Mouse (Mus musculus): ENCODE data around the gene Lrrc29. TPM values are rescaled to one million over a fixed set of nuclear protein-coding genes. Genes with fewer than 3 reads are reported as not detected.
A peak's percentile ranks its signal among the peaks of the same experiment; 100 is the strongest.
"Not testable (repeated sequence)": the region's sequence is repeated elsewhere in the genome, so short reads cannot be mapped to it uniquely, and the experiment has no call there.

Lrrc29 gene
- polyA plus RNA-seq, 1 experiment from 2014 or later: 1.4 TPM

- H3K4me3 ChIP-seq: no peak overlapping the region
- peaks cover 86% of the 10 kb centered on the region for H3K36me3 ChIP-seq
- H3K9me3 ChIP-seq (replicated peaks): no peaks in the 10 kb centered on the region
- no peaks in the 10 kb centered on the region for H3K27me3 ChIP-seq (ENCODE audit: low read depth, poor library complexity, severe bottlenecking)
- H3K4me1 ChIP-seq: peaks cover 25% of the 10 kb centered on the region
- DNase-seq (ENCODE audit: low spot score): no peak
- no peak overlapping the region for H3K27ac ChIP-seq
- 87% methylated on average over 9 of the region's 9 CpGs for WGBS
These were observed 22.2 kb downstream of the Lrrc29 start for GRCm38 (mm10) chr8:105303874-105304273.

GRCm38 (mm10) chr8:105303396-105303795 lies 22.7 kb downstream of the Lrrc29 start:
- H3K4me1 ChIP-seq: peaks cover 30% of the 10 kb centered on the region
- peaks cover 86% of the 10 kb centered on the region for H3K36me3 ChIP-seq
- WGBS: 92% methylated on average over 8 of the region's 8 CpGs
- no peak overlapping the region for H3K4me3 ChIP-seq
- no peaks in the 10 kb centered on the region for H3K9me3 ChIP-seq (replicated peaks)
- H3K27me3 ChIP-seq (ENCODE audit: low read depth, poor library complexity, severe bottlenecking): no peaks in the 10 kb centered on the region
- no peak overlapping the region for H3K27ac ChIP-seq
- DNase-seq (ENCODE audit: low spot score): no peak

GRCm38 (mm10) chr8:105299962-105300361 lies 26.1 kb downstream of the Lrrc29 start:
- H3K36me3 ChIP-seq: peaks cover 65% of the 10 kb centered on the region

GRCm38 (mm10) chr8:105298351-105299252 lies 27.5 kb downstream of the Lrrc29 start:
- Histone ChIP-seq H3K4me3 (peak overlapping the region; percentile 95), H3K27me3 (ENCODE audit: low read depth, poor library complexity, severe bottlenecking) (peaks cover 8% of the 10 kb centered on the region; the same call in 1 of the 2 replicates), H3K4me1 (peaks cover 29% of the 10 kb centered on the region), H3K27ac (peak overlapping the region; percentile 91), H3K36me3 (peaks cover 51% of the 10 kb centered on the region), H3K9me3 (replicated peaks) (no peaks in the 10 kb centered on the region)
- no peak for DNase-seq (ENCODE audit: low spot score)
- WGBS: 65% methylated on average over 18 of the region's 18 CpGs

More at GRCm38 (mm10) chr8:105299962-105300361, 26.1 kb downstream of the Lrrc29 start:
- 97% methylated on average over 8 of the region's 8 CpGs for WGBS
- no peaks in the 10 kb centered on the region for H3K9me3 ChIP-seq (replicated peaks)
- no peak for DNase-seq (ENCODE audit: low spot score)
- H3K4me3 ChIP-seq: no peak overlapping the region
- peaks cover 5% of the 10 kb centered on the region; the same call in 1 of the 2 replicates for H3K27me3 ChIP-seq (ENCODE audit: low read depth, poor library complexity, severe bottlenecking)
- H3K4me1 ChIP-seq: peaks cover 36% of the 10 kb centered on the region
- H3K27ac ChIP-seq: no peak overlapping the region

- peaks cover 42% of the 10 kb centered on the region for H3K36me3 ChIP-seq
- H3K27me3 ChIP-seq (ENCODE audit: low read depth, poor library complexity, severe bottlenecking): peaks cover 18% of the 10 kb centered on the region
- H3K4me3 ChIP-seq: peak within 1 kb of the TSS; percentile 95
- no peaks in the 10 kb centered on the region for H3K9me3 ChIP-seq (replicated peaks)
- DNase-seq (ENCODE audit: low spot score): peak; percentile 99
- WGBS: under 1% methylated on average over 58 of the region's 58 CpGs
- peaks cover 34% of the 10 kb centered on the region for H3K4me1 ChIP-seq
- peak within 1 kb of the TSS; percentile 91 for H3K27ac ChIP-seq
These were observed 28.4 kb downstream of the Lrrc29 start, which contains the start of gene E2f4 for GRCm38 (mm10) chr8:105297511-105298192. Gene E2f4, plus strand, starts transcription at chr8:105297663.

- no peaks in the 10 kb centered on the region for H3K9me3 ChIP-seq (replicated peaks)
- WGBS: 65% methylated on average over 11 of the region's 11 CpGs
- H3K4me1 ChIP-seq: peaks cover 34% of the 10 kb centered on the region
- peak within 1 kb of the TSS; percentile 91; the same call in 1 of the 2 replicates for H3K27ac ChIP-seq
- peaks cover 25% of the 10 kb centered on the region for H3K36me3 ChIP-seq
- H3K4me3 ChIP-seq: peak within 1 kb of the TSS; percentile 95
- peaks cover 21% of the 10 kb centered on the region for H3K27me3 ChIP-seq (ENCODE audit: low read depth, poor library complexity, severe bottlenecking)
- no peak for DNase-seq (ENCODE audit: low spot score)
These were observed 30.0 kb downstream of the Lrrc29 start, which contains the start of gene Exoc3l for GRCm38 (mm10) chr8:105295895-105296573. Gene Exoc3l, minus strand, starts transcription at chr8:105296101.

- H3K4me1 ChIP-seq: peaks cover 40% of the 10 kb centered on the region
- 72% methylated on average over 11 of the region's 11 CpGs for WGBS
- no peak for DNase-seq (ENCODE audit: low spot score)
- H3K27me3 ChIP-seq (ENCODE audit: low read depth, poor library complexity, severe bottlenecking): peaks cover 29% of the 10 kb centered on the region
- peak overlapping the region; percentile 20; the same call in 1 of the 2 replicates for H3K4me3 ChIP-seq
- H3K9me3 ChIP-seq (replicated peaks): no peaks in the 10 kb centered on the region
- H3K36me3 ChIP-seq: peaks cover 18% of the 10 kb centered on the region
- H3K27ac ChIP-seq: no peak overlapping the region
These were observed 30.8 kb downstream of the Lrrc29 start for GRCm38 (mm10) chr8:105295256-105295655.

GRCm38 (mm10) chr8:105294776-105295175 lies 31.3 kb downstream of the Lrrc29 start:
- 66% methylated on average over 9 of the region's 9 CpGs for WGBS
- Histone ChIP-seq H3K4me1 (peaks cover 45% of the 10 kb centered on the region), H3K27me3 (ENCODE audit: low read depth, poor library complexity, severe bottlenecking) (peaks cover 34% of the 10 kb centered on the region), H3K27ac (no peak overlapping the region), H3K36me3 (peaks cover 13% of the 10 kb centered on the region), H3K4me3 (no peak overlapping the region), H3K9me3 (replicated peaks) (no peaks in the 10 kb centered on the region)
- no peak for DNase-seq (ENCODE audit: low spot score)

GRCm38 (mm10) chr8:105293405-105293804 lies 32.7 kb downstream of the Lrrc29 start:
- 71% methylated on average over 19 of the region's 19 CpGs for WGBS
- Histone ChIP-seq H3K36me3 (peaks cover under 1% of the 10 kb centered on the region; the same call in 1 of the 2 replicates), H3K4me1 (peaks cover 49% of the 10 kb centered on the region), H3K9me3 (replicated peaks) (no peaks in the 10 kb centered on the region), H3K4me3 (no peak overlapping the region), H3K27me3 (ENCODE audit: low read depth, poor library complexity, severe bottlenecking) (peaks cover 37% of the 10 kb centered on the region), H3K27ac (no peak overlapping the region)
- no peak for DNase-seq (ENCODE audit: low spot score)

- Histone ChIP-seq H3K27ac (no peak overlapping the region), H3K9me3 (replicated peaks) (no peaks in the 10 kb centered on the region), H3K4me3 (no peak overlapping the region), H3K4me1 (peaks cover 45% of the 10 kb centered on the region), H3K36me3 (no peaks in the 10 kb centered on the region), H3K27me3 (ENCODE audit: low read depth, poor library complexity, severe bottlenecking) (peaks cover 37% of the 10 kb centered on the region)
- DNase-seq (ENCODE audit: low spot score): no peak
- 76% methylated on average over 7 of the region's 7 CpGs for WGBS
These were observed 33.6 kb downstream of the Lrrc29 start for GRCm38 (mm10) chr8:105292471-105292870.

GRCm38 (mm10) chr8:105291802-105292201 lies 34.3 kb downstream of the Lrrc29 start:
- DNase-seq (ENCODE audit: low spot score); H3K27ac ChIP-seq; H3K36me3 ChIP-seq; H3K4me3 ChIP-seq; H3K9me3 ChIP-seq (replicated peaks): not testable (repeated sequence)
- peaks cover 39% of the 10 kb centered on the region for H3K4me1 ChIP-seq
- 72% methylated on average over 3 of the region's 3 CpGs for WGBS
- H3K27me3 ChIP-seq (ENCODE audit: low read depth, poor library complexity, severe bottlenecking): peaks cover 44% of the 10 kb centered on the region

GRCm38 (mm10) chr8:105291364-105291763 lies 34.7 kb downstream of the Lrrc29 start:
- H3K4me3 ChIP-seq; DNase-seq (ENCODE audit: low spot score); H3K36me3 ChIP-seq; H3K27ac ChIP-seq; H3K9me3 ChIP-seq (replicated peaks): not testable (repeated sequence)
- 89% methylated on average over 8 of the region's 8 CpGs for WGBS
- peaks cover 36% of the 10 kb centered on the region for H3K4me1 ChIP-seq
- peaks cover 48% of the 10 kb centered on the region for H3K27me3 ChIP-seq (ENCODE audit: low read depth, poor library complexity, severe bottlenecking)

Measured in limb, embryonic 10.5 days (tissue).